Mouse (Mus musculus) c-Kit-positive CD71-negative TER-119-negative erythroid progenitor cells, embryonic 14.5 days (primary cell): ENCODE data around the gene Nop56.

Source experiments
- DNase-seq: peaks from one replicate; pipeline ENCODE4 v3.0.0-alpha.2; 2013; ENCODE audit warnings: low read depth

Nop56 gene

DNA sequence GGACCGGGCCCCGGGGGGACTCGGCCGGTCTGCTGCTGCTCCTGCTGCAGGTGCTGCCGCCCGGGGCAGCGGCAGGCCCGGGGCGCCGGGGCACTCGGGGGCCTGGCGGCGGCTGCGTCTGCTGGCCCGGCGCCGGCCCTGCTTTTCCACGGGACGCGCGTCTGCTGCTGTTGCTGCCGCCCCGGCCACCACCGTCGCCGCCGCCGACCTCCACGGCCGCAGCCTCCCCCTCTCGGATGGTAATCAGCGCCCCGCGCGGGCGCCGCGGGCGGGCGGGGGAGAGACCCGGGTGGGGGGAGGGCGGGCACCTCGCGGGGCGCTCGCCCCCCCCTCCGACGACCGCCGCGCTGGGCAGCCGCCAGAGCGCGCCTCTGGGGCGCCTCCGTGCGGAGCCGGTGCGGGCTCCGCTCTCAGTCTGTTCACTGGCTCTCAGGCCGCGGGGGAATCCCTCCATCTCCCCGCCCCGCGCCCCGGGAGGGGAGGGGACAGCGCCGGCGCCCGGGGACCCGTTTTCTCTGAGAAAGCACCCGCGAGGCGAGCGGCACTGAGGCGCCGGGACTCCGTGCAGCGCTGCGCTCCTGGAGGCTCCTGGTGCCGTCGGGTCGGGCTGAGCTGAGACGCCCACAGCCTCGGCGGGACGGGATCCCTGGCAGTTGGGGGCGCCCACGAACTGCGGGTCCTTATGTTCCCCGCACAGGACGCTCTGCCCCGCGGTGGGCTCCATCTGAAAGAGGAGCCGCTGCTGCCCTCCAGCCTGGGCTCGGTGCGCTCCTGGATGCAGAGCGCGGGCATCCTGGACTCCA lies 21.3 kb downstream of the Nop56 start:
- DNase-seq, result no peak

DNA sequence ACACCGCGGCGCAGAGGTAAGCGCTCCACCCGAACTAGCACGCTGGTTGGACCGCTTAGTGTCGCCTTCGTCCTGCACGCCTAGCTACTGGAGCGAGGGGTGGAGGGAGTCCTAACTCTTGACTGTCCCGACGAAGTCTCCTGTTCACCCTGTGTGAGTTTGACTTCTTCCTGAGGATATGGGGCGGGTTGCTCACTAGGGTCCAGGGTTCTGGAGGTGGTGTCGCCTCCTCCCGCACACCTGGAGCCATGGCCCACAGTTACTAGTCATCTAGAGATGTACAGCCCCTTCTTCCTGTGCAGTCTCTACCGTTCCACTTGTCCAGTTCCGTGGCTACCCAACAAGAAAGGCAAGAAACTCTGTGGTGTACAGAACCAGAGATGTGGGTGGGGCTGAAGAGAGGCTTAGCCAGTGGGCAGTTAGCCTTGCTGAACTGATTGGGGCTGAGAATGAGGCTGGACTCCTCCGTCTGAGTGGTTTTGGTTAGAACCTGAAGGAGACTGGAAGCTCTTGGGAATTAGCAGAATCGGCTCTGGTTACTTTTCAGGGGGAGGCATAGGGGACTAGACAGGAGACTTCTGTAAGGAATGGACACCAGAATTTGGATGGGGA lies 22.0 kb downstream of the Nop56 start:
- DNase-seq, result no peak

DNA sequence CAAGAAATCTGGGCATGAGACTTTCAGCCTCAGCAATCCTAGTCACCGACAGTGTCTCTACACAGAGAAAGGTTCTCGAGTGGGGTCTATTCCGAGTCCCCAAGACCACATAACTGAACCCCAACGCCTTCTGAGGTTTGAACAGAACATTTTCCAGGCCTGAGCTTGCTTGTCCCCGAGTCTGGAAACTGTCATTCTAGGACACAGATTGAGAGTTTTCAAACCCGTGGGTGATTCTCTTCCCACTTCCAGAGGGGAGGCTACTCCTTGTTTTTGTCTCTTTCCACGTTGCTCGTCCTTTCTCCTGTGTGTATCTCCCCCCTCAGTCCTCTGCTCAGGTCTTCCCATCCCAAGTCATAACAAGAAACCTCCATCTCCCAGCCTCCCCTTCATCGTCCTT lies 23.4 kb downstream of the Nop56 start:
- DNase-seq, result no peak

GRCm38 (mm10) chr2:130303014-130303413 lies 28.8 kb downstream of the Nop56 start:
- no peak for DNase-seq

GRCm38 (mm10) chr2:130327057-130327456 lies 52.8 kb downstream of the Nop56 start:
- DNase-seq, result no peak
